Mouse (Mus musculus): ENCODE results near the gene Smg7.
A peak's percentile ranks its signal among the peaks of the same experiment; 100 is the strongest.

DNA sequence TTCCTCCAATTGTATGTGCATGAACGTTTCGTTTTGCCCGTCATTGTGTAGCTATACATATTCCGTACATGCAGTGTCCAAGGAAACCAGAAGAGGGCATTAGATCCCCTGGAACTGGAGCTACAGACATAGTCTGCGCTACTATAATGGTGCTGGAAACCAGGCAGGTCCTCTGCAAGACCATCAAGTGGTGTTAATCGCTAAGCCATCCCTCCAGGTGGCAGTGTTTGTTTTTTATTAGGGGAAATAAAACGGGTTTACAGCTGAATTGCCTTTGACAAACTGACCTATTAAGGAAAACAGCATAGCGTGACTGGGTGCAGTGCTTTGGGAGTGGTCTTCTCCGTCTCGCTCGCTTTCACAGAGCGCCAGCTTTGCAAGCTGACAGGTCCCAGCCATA lies 112.2 kb downstream of the Smg7 start:
- TF ChIP-seq CTCF (IDR thresholded peaks at IDR 0.05; ENCODE audit: borderline replicate concordance, extremely low read depth, insufficient read depth, insufficient read length): peak; percentile 56; the same call in 1 of the 2 replicates
- TF ChIP-seq POLR2A (IDR thresholded peaks at IDR 0.05; ENCODE audit: borderline replicate concordance, extremely low read depth, insufficient read depth, insufficient read length, poor library complexity, severe bottlenecking): no peak
